Mouse (Mus musculus) thymus, adult 2 months (tissue): ENCODE measurements around the gene B3galt4.
"Not testable (repeated sequence)": the region's sequence is repeated elsewhere in the genome, so short reads cannot be mapped to it uniquely, and the experiment has no call there.

Source experiments
- CTCF ChIP-seq: fragments of 200-500 bp; IDR thresholded peaks from 2 replicates; pipeline ENCODE4 v1.5.1; 2012; ENCODE audit warnings: mild to moderate bottlenecking, control low read depth, low read length, moderate library complexity, borderline replicate concordance; ENCODE audit not compliant: control insufficient read depth, poor library complexity, insufficient read depth; ENCODE audit errors: extremely low read depth
- POLR2A ChIP-seq: fragments of 200-500 bp; IDR thresholded peaks from 2 replicates; pipeline ENCODE4 v1.6.1; 2012; ENCODE audit warnings: mild to moderate bottlenecking, low read length, control low read depth, moderate library complexity; ENCODE audit not compliant: control insufficient read depth, poor library complexity, insufficient read depth; ENCODE audit errors: extremely low read depth

DNA sequence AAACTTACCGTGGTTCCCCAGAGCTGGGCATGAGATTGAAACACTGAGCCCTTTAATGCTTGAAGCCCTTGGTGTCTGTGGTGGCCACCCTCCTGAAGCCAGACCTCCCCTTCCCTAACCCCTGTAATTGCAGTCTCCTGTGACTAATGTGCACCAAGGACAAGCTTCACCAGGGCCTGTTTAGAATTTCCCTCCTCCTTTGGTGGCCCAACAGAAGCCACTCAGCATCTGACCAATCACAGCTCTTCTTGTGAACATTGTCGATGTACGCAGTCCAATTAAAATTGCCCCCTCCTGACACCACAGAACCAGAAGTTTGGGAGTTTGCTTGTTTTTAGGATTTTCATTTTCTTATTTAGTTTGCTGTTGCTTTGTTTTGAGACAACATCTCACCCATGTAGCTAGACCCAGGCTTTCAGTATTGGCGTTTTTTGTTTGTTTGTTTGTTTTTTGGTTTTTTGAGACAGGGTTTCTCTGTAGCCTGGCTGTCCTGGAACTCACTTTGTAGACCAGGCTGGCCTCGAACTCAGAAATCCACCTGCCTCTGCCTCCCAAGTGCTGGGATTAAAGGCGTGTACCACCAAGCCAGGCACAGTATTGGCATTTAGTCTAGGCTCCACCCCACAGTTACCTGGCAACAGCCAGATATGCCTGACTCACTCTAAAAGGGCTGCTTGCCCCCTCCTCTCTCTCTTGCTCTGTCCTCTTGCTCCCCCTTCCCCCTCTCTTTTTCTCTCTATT is 47.2 kb downstream of the B3galt4 start:
- TF ChIP-seq POLR2A, CTCF: not testable (repeated sequence)
